Mouse (Mus musculus) kidney, adult 10 weeks (tissue): Measurements from ENCODE around the gene Gm9944. TPM values are rescaled to one million over a fixed set of nuclear protein-coding genes. Genes with fewer than 3 reads are reported as not detected.

Experiments used
- polyA plus RNA-seq: library from polyadenylated mRNA; stranded (reverse); fragments of 350-450 nt; fragmentation: Illumina TruSeq; extraction: RNeasy Lipid Tissue Mini Kit (QIAGEN cat#74804); gene quantifications from one replicate; pipeline ENCODE4 v1.2.3, GENCODE M21; 2014; ENCODE audit warnings: low read depth, low replicate concordance

Gm9944 gene
- polyA plus RNA-seq, result not detected

GRCm38 (mm10) chr4:144453217-144453616 lies at the start of gene Gm9944:
TSS of gene Gm9944 (minus strand) at chr4:144453317.

GRCm38 (mm10) chr4:144463656-144464055 lies 10.5 kb upstream of the Gm9944 start, which contains the start of gene Aadacl3:
TSS of gene Aadacl3 (minus strand) at chr4:144463756.

GRCm38 (mm10) chr4:144438672-144439071 lies 14.4 kb downstream of the Gm9944 start, which contains the start of gene 1700012P22Rik:
TSS of gene 1700012P22Rik (minus strand) at chr4:144438772.

GRCm38 (mm10) chr4:144408290-144408689 lies 44.8 kb downstream of the Gm9944 start, which contains the start of gene Pramef12:
TSS of gene Pramef12 (minus strand) at chr4:144408464.

Other genes with a start within 250 kb of the Gm9944 start
- gene C87977, start 240.0 kb downstream of the Gm9944 start, polyA plus RNA-seq, result not detected
- not detected for gene Pramel5, start 172.8 kb downstream of the Gm9944 start, polyA plus RNA-seq
- gene Gm13128, start 123.1 kb downstream of the Gm9944 start, polyA plus RNA-seq, result not detected
- gene Gm13119, start 95.4 kb downstream of the Gm9944 start, polyA plus RNA-seq, result not detected
- gene Pramef20, start 75.4 kb downstream of the Gm9944 start, polyA plus RNA-seq, result not detected
- 0.24 TPM for gene Pramef12, start 44.9 kb downstream of the Gm9944 start, polyA plus RNA-seq
- not detected for gene 1700012P22Rik, start 14.5 kb downstream of the Gm9944 start, polyA plus RNA-seq
- not detected for gene Aadacl3, start 10.4 kb upstream of the Gm9944 start, polyA plus RNA-seq
- gene 9430007A20Rik, start 66.5 kb upstream of the Gm9944 start, polyA plus RNA-seq, result not detected
- not detected for gene Gm13124, start 111.8 kb upstream of the Gm9944 start, polyA plus RNA-seq
- not detected for gene Aadacl4, start 160.4 kb upstream of the Gm9944 start, polyA plus RNA-seq
- gene Gm436, start 233.1 kb upstream of the Gm9944 start, polyA plus RNA-seq, result not detected